Mouse (Mus musculus) Patski (cell line): ENCODE measurements around the gene Vipr1. TPM values are rescaled to one million over a fixed set of nuclear protein-coding genes. Genes with fewer than 3 reads are reported as not detected.

Experiments used
- ATAC-seq: fragments of 100-300 bp; one replicate; pipeline ENCODE4 v1.8.0; 2021
- CTCF ChIA-PET: fragments of 350-600 bp; sonication (Branson Sonifier 250); formaldehyde crosslinking; loops from one replicate; lab custom pipeline; 2022; ENCODE audit warnings: inconsistent platforms; lab: Charles Lee
- POLR2A ChIA-PET: fragments of 350-600 bp; sonication (Branson Sonifier 250); formaldehyde crosslinking; loops from one replicate; lab custom pipeline; 2022; ENCODE audit warnings: antibody characterized with exemption, inconsistent platforms; lab: Charles Lee
- DNase-seq: peaks from one replicate; pipeline ENCODE4 v3.0.0-alpha.2; 2011; ENCODE audit warnings: low read depth, low spot score
- H3K27me3 ChIP-seq: fragments of 371-371 bp; one replicate; pipeline ENCODE4 v1.5.1; 2021
- CTCF ChIP-seq: fragments of 100-300 bp; IDR thresholded peaks from one replicate; pipeline ENCODE4 v1.5.1; 2021
- in situ Hi-C: fragments of 300-500 bp; cut with MboI; formaldehyde crosslinking; loops from 3 replicates; pipeline ENCODE4 v1.11.1; 2018; ENCODE audit warnings: low pct_unique_long_range_greater_than_20kb, mixed read lengths
- polyA plus RNA-seq: library from polyadenylated mRNA; unstranded; gene quantifications from one replicate; pipeline ENCODE4 v1.2.3, GENCODE M21; 2021

Vipr1 gene
- polyA plus RNA-seq, 1 experiment from 2014 or later: not detected

GRCm38 (mm10) chr9:121605414-121606278 lies 36.9 kb upstream of the Vipr1 start:
- ChIA-PET POLR2A (no interaction called here), CTCF (interaction anchor here (0.6 to 2.5 kb wide), 18 partner anchors 9 to 213 kb away, joined by 3 to 47 read pairs (median 4); no protein-coding TSS in a partner anchor)
- TF ChIP-seq CTCF: peak; percentile 91
- ATAC-seq (peak; percentile 44), DNase-seq (peak; percentile 3)
- in situ Hi-C loops: loop anchor here (10.0 kb wide), 1 partner anchor 351 kb away; no protein-coding TSS in a partner anchor
- H3K27me3 ChIP-seq: peaks cover 25% of the 10 kb centered on the region

GRCm38 (mm10) chr9:121606498-121607096 lies 35.9 kb upstream of the Vipr1 start:
- no peak for DNase-seq
- H3K27me3 ChIP-seq: peaks cover 28% of the 10 kb centered on the region
- ChIA-PET POLR2A (no interaction called here), CTCF (interaction anchor here (1.2 to 2.5 kb wide), 4 partner anchors 8 to 127 kb away, joined by 4 to 47 read pairs (median 6); no protein-coding TSS in a partner anchor)
- no peak for ATAC-seq
- in situ Hi-C loops: loop anchor here (10.0 kb wide), 1 partner anchor 352 kb away; no protein-coding TSS in a partner anchor
- TF ChIP-seq CTCF: no peak

- TF ChIP-seq CTCF: no peak
- ChIA-PET CTCF (interaction anchor here (1.6 to 2.0 kb wide), 2 partner anchors 130 to 136 kb away, joined by 3 to 9 read pairs; no protein-coding TSS in a partner anchor), POLR2A (no interaction called here)
- DNase-seq (no peak), ATAC-seq (no peak)
- peaks cover 25% of the 10 kb centered on the region for H3K27me3 ChIP-seq
- in situ Hi-C loops: loop anchor here (10.0 kb wide), 1 partner anchor 355 kb away; no protein-coding TSS in a partner anchor
Observed at GRCm38 (mm10) chr9:121609381-121609780, 33.1 kb upstream of the Vipr1 start.

- ChIA-PET CTCF (interaction anchor here (1.8 kb wide), 1 partner anchor 8 kb away, joined by 7 read pairs; no protein-coding TSS in a partner anchor), POLR2A (no interaction called here)
- in situ Hi-C loops: no loop called here
- H3K27me3 ChIP-seq: peaks cover 25% of the 10 kb centered on the region
- TF ChIP-seq CTCF: no peak
- ATAC-seq: no peak
- DNase-seq: no peak
Observed at GRCm38 (mm10) chr9:121613192-121613591, 29.3 kb upstream of the Vipr1 start.

- CTCF ChIA-PET: interaction anchor here (0.8 to 1.8 kb wide), 2 partner anchors 9 to 137 kb away, joined by 4 to 7 read pairs; no protein-coding TSS in a partner anchor
- in situ Hi-C loops: no loop called here
- POLR2A ChIA-PET: no interaction called here
- no peak for TF ChIP-seq CTCF
- no peak for DNase-seq
- H3K27me3 ChIP-seq: peaks cover 27% of the 10 kb centered on the region
- no peak for ATAC-seq
Observed at GRCm38 (mm10) chr9:121614241-121614757, 28.2 kb upstream of the Vipr1 start.

- H3K27me3 ChIP-seq: peaks cover 26% of the 10 kb centered on the region
- in situ Hi-C loops: no loop called here
- DNase-seq: no peak
- POLR2A ChIA-PET: no interaction called here
- no peak for ATAC-seq
- CTCF ChIA-PET: no interaction called here
- TF ChIP-seq CTCF: no peak
Observed at GRCm38 (mm10) chr9:121616471-121616870, 26.0 kb upstream of the Vipr1 start.

- ChIA-PET CTCF (interaction anchor here (0.6 kb wide), 1 partner anchor 10 kb away, joined by 3 read pairs; no protein-coding TSS in a partner anchor), POLR2A (interaction anchor here (0.7 kb wide), 1 partner anchor 25 kb away, joined by 3 read pairs; no protein-coding TSS in a partner anchor)
- in situ Hi-C loops: no loop called here
- no peak for ATAC-seq
- no peak for TF ChIP-seq CTCF
- DNase-seq: no peak
- H3K27me3 ChIP-seq: peaks cover 29% of the 10 kb centered on the region
Observed at GRCm38 (mm10) chr9:121619441-121619840, 23.1 kb upstream of the Vipr1 start.

- ChIA-PET CTCF (no interaction called here), POLR2A (no interaction called here)
- DNase-seq (no peak), ATAC-seq (no peak)
- TF ChIP-seq CTCF: no peak
- peaks cover 40% of the 10 kb centered on the region for H3K27me3 ChIP-seq
- in situ Hi-C loops: no loop called here
Observed at GRCm38 (mm10) chr9:121623235-121623634, 19.3 kb upstream of the Vipr1 start.

GRCm38 (mm10) chr9:121624920-121625319 lies 17.6 kb upstream of the Vipr1 start:
- in situ Hi-C loops: no loop called here
- DNase-seq: no peak
- CTCF ChIA-PET: interaction anchor here (0.9 kb wide), 1 partner anchor 8 kb away, joined by 3 read pairs; no protein-coding TSS in a partner anchor
- peaks cover 32% of the 10 kb centered on the region for H3K27me3 ChIP-seq
- no peak for TF ChIP-seq CTCF
- ATAC-seq: no peak
- POLR2A ChIA-PET: no interaction called here

- H3K27me3 ChIP-seq: peaks cover 40% of the 10 kb centered on the region
- POLR2A ChIA-PET: no interaction called here
- CTCF ChIA-PET: interaction anchor here (1.5 kb wide), 1 partner anchor 11 kb away, joined by 3 read pairs; no protein-coding TSS in a partner anchor
- in situ Hi-C loops: no loop called here
- ATAC-seq (no peak), DNase-seq (no peak)
- no peak for TF ChIP-seq CTCF
Observed at GRCm38 (mm10) chr9:121630627-121631026, 11.9 kb upstream of the Vipr1 start.
